Mouse (Mus musculus) lung, adult 2 months (tissue): ENCODE data around the gene Clec4e. TPM values are rescaled to one million over a fixed set of nuclear protein-coding genes. Genes with fewer than 3 reads are reported as not detected.

Experiments
- DNase-seq: peaks from one replicate; pipeline ENCODE4 v3.0.0; 2022
- H3K4me1 ChIP-seq: fragments of 200-500 bp; 2 replicates; pipeline ENCODE4 v1.6.1; 2011; ENCODE audit warnings: low read length; ENCODE audit not compliant: control insufficient read depth, insufficient read depth
- H3K4me3 ChIP-seq: fragments of 200-500 bp; replicated peaks from 2 replicates; pipeline ENCODE3; 2011; ENCODE audit warnings: low read depth, mild to moderate bottlenecking, control low read depth, low read length; ENCODE audit errors: extremely low read depth
- CTCF ChIP-seq: fragments of 200-500 bp; IDR thresholded peaks from 2 replicates; pipeline ENCODE4 v1.5.1; 2011; ENCODE audit warnings: mild to moderate bottlenecking, low read length, control low read depth; ENCODE audit not compliant: insufficient read depth
- POLR2A ChIP-seq: fragments of 200-500 bp; IDR thresholded peaks from 2 replicates; pipeline ENCODE4 v1.6.1; 2011; ENCODE audit warnings: low read depth, mild to moderate bottlenecking, control low read depth, low read length, borderline replicate concordance; ENCODE audit errors: extremely low read depth
- polyA plus RNA-seq: library from polyadenylated mRNA; depleted of rRNA; stranded (reverse); fragments of >200 nt; gene quantifications from 2 replicates; pipeline ENCODE4 v1.2.3, GENCODE M21; 2012; rRNA removed

The Clec4e gene
- polyA plus RNA-seq, 1 experiment: 0.85 TPM

DNA sequence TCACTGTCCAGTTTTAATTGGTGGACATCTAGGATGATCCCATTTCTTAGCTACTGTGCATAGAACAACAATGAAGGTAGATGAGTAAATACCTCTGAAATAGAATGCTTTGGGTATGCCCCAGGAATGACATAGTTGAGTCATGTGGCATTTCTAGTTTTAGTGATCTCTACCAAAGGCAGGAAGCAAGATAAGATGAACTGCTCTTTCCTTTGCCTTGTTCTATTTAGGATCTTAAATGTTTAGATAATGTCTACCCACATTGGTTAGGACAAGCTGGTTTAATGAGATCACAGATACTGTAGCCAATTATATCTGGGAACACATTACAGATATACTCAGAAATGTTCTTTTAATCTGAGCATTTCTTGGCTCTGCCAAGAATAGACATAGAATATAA, 52.1 kb downstream of the Clec4e start:
- Histone ChIP-seq H3K4me3 (no peak overlapping the region), H3K4me1 (no peaks in the 10 kb centered on the region)
- no peak for TF ChIP-seq CTCF
- no peak for TF ChIP-seq POLR2A
- no peak for DNase-seq

Other genes with a start within 250 kb of the Clec4e start
- gene Clec4b1, start 239.9 kb downstream of the Clec4e start, polyA plus RNA-seq: 1.7 and 2.9 TPM in 2 replicates
- 1.9 and 7.2 TPM in 2 replicates for gene Clec4a2, start 183.4 kb downstream of the Clec4e start, polyA plus RNA-seq
- not detected in 2 replicates for gene Clec4b2, start 117.0 kb downstream of the Clec4e start, polyA plus RNA-seq
- gene Clec4n, start 60.0 kb downstream of the Clec4e start, polyA plus RNA-seq: 6.6 and 9.8 TPM in 2 replicates
- 0.74 and 2.1 TPM in 2 replicates for gene Clec4d, start 27.8 kb downstream of the Clec4e start, polyA plus RNA-seq
- not detected in 2 replicates for gene Vmn2r19, start 18.5 kb upstream of the Clec4e start, polyA plus RNA-seq
- gene Vmn2r20, start 128.2 kb upstream of the Clec4e start, polyA plus RNA-seq: not detected in 2 replicates
- gene Vmn2r21, start 243.5 kb upstream of the Clec4e start, polyA plus RNA-seq: not detected in 2 replicates